Comparison of ENCODE assay signal across 8 mouse cellular contexts in the genomic region with DNA sequence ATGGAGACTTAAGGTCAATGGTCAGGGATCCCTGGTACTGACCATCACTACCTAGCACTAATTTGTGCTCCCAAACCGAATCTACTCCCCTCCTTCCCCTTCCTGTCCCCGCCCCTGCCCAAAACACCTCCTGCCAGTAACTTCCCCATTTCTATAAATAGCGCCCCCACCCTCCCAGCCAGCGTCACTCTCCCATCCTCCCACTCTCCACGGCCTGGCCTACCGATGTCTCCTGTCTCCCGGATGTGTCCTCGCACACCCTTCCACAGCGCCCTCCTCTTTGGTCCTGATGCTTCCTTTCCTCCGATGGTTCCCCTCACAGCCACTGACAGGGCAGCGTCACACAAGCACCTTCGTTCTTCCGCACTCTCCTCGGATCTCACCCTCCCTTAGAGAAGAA. TPM values are rescaled to one million over a fixed set of nuclear protein-coding genes. Genes with fewer than 3 reads are reported as not detected.
DNase-seq lines count a peak whose midpoint lies in the region; ATAC-seq and TF ChIP-seq lines count a peak whose summit lies in the region.

No protein-coding gene starts in this region.

- no peak for TF ChIP-seq CTCF in G1E (IDR thresholded peaks at IDR 0.05; ENCODE audit: low read depth, low read length)

- no peak overlapping the region for H3K27ac ChIP-seq in stomach, embryonic 16.5 days (ENCODE audit: low read length)

- no peak overlapping the region for H3K9ac ChIP-seq in stomach, embryonic 16.5 days (ENCODE audit: low read length)

- H3K4me2 ChIP-seq in stomach, embryonic 16.5 days (ENCODE audit: low read depth, low read length) = peak overlapping the region; percentile 27; the same call in 1 of the 2 replicates

- peak overlapping the region; percentile 63; the same call in 1 of the 2 replicates for H3K4me3 ChIP-seq in G1E (ENCODE audit: low read depth, low read length)
- no peak overlapping the region for H3K4me3 ChIP-seq in stomach, embryonic 16.5 days (replicated peaks; ENCODE audit: low read length)

- peak; percentile 63 for DNase-seq in gastrocnemius, adult 18-20 months (ENCODE audit: low spot score)
- DNase-seq in gastrocnemius, postnatal 4 days (ENCODE audit: low spot score in 2 of 2) = no peak
- DNase-seq in G1E (ENCODE audit: low spot score) (peak; percentile 89), MN1 (ENCODE audit: low spot score) (no peak)
- peak; percentile 98 for DNase-seq in heart, adult 11 months
- DNase-seq in kidney, adult 8-10 months = peak; percentile 49 to 55
- DNase-seq in lung, postnatal 14 days = peak; percentile 67

- no peaks in the 10 kb centered on the region for H3K36me3 ChIP-seq in G1E (replicated peaks)
- H3K36me3 ChIP-seq in stomach, embryonic 16.5 days (ENCODE audit: control insufficient read depth, insufficient read depth, low read length) = no peaks in the 10 kb centered on the region

- ATAC-seq in G1E (ENCODE audit: extremely low read depth, insufficient number of reproducible peaks, low FRiP score, poor library complexity, severe bottlenecking) = peak; percentile 93
- ATAC-seq in stomach, embryonic 16.5 days (ENCODE audit: insufficient read depth, low FRiP score) = peak; percentile 48; the same call in 1 of the 2 replicates

- 23% methylated on average over 14 of the region's 14 CpGs for WGBS in stomach, embryonic 16.5 days

- no peaks in the 10 kb centered on the region for H3K9me3 ChIP-seq in G1E (replicated peaks)
- no peaks in the 10 kb centered on the region for H3K9me3 ChIP-seq in stomach, embryonic 16.5 days (replicated peaks; ENCODE audit: control insufficient read depth, low read length)

- peaks cover 43% of the 10 kb centered on the region for H3K27me3 ChIP-seq in G1E (ENCODE audit: insufficient read depth, low read length)
- no peaks in the 10 kb centered on the region for H3K27me3 ChIP-seq in stomach, embryonic 16.5 days (ENCODE audit: control insufficient read depth, insufficient read depth, low read length)

- H3K4me1 ChIP-seq in G1E (ENCODE audit: insufficient read depth, low read depth, low read length) = peaks cover 73% of the 10 kb centered on the region
- H3K4me1 ChIP-seq in stomach, embryonic 16.5 days (ENCODE audit: control insufficient read depth, insufficient read depth, low read length) = peaks cover 29% of the 10 kb centered on the region

RNA-seq across cellular contexts. Expression of a gene that starts 39.9 kb away (rescaled TPM):
- total RNA-seq in gastrocnemius, adult 18-20 months (2021) = 10 to 100 TPM in 1 of 2 experiments, 1 to 10 TPM in 1; 4.7 to 19.4 TPM
- 10 to 100 TPM; 10.4 to 12.5 TPM for total RNA-seq in gastrocnemius, postnatal 4 days (2021)
- total RNA-seq in G1E (2014; fragmentation: Nextera tagmentation) (6.8 and 8.0 TPM in 2 replicates), G1E (2017) (12.6 and 16.6 TPM in 2 replicates)
- 7.8 and 10.7 TPM in 2 replicates for polyA plus RNA-seq in G1E (2012)
- polyA plus RNA-seq in stomach, embryonic 16.5 days (2015; fragmentation: Nextera tagmentation; extraction: Ambion mirVana) = 2.0 and 2.5 TPM in 2 replicates

Comparison
In these comparisons a context has a peak if more than half of its experiments do, and no peak if none do; other contexts are left out.
1. DNase-seq: peak in gastrocnemius, adult 18-20 months (single experiment), G1E (single experiment), heart, adult 11 months (single experiment), kidney, adult 8-10 months (2 of 2) and lung, postnatal 14 days (single experiment); none in gastrocnemius, postnatal 4 days (0 of 2) and MN1 (single experiment).